ENCODE assay signal across 8 mouse cellular contexts in genomic region chr4:12655457-12656228, GRCm38 (mm10).
DNase-seq lines count a peak whose midpoint lies in the region; ATAC-seq lines count a peak whose summit lies in the region.

No protein-coding gene starts in this region.

- ATAC-seq in cerebellum, adult (ENCODE audit: insufficient number of reproducible peaks, low FRiP score, low TSS enrichment): peak; percentile 40; the same call in 1 of the 2 replicates
- no peak for ATAC-seq in liver, embryonic 15.5 days (ENCODE audit: insufficient read depth)

- intact Hi-C loops in left cerebral cortex, postnatal 25 days (cut with DNase I): no loop called here

- H3K4me1 ChIP-seq in liver, embryonic 15.5 days (replicated peaks): no peaks in the 10 kb centered on the region

- no peaks in the 10 kb centered on the region for H3K36me3 ChIP-seq in liver, embryonic 15.5 days (replicated peaks)

- H3K27me3 ChIP-seq in liver, embryonic 15.5 days: no peaks in the 10 kb centered on the region

- H3K9me3 ChIP-seq in liver, embryonic 15.5 days (replicated peaks): no peaks in the 10 kb centered on the region

- WGBS in liver, embryonic 15.5 days (ENCODE audit: insufficient replicate concordance): 42% methylated on average over 13 of the region's 13 CpGs

- peak overlapping the region; percentile 19; the same call in 1 of the 2 replicates for H3K4me2 ChIP-seq in liver, embryonic 15.5 days

- DNase-seq in cerebellum, postnatal 36 days: no peak
- peak; percentile 7 to 28 for DNase-seq in layer of hippocampus, postnatal 14 days (ENCODE audit: low spot score in 2 of 2)
- no peak for DNase-seq in layer of hippocampus, adult 11-12 months (ENCODE audit: low spot score)
- DNase-seq in retina, embryonic 14.5 days (ENCODE audit: low spot score): peak; percentile 25
- DNase-seq in urinary bladder, postnatal 10 days (ENCODE audit: low spot score): no peak
- no peak for DNase-seq in left cerebral cortex, postnatal 25 days (ENCODE audit: low spot score in 2 of 2)

- H3K4me3 ChIP-seq in liver, embryonic 15.5 days (replicated peaks): no peak overlapping the region

- no peak overlapping the region for H3K27ac ChIP-seq in liver, embryonic 15.5 days (replicated peaks)

- H3K9ac ChIP-seq in liver, embryonic 15.5 days: no peak overlapping the region

Comparison
In these comparisons a context has a peak if more than half of its experiments do, and no peak if none do; other contexts are left out.
1. DNase-seq: peak in layer of hippocampus, postnatal 14 days (2 of 2) and retina, embryonic 14.5 days (single experiment); none in cerebellum, postnatal 36 days (0 of 2), layer of hippocampus, adult 11-12 months (single experiment), urinary bladder, postnatal 10 days (single experiment) and left cerebral cortex, postnatal 25 days (0 of 2).